Mouse (Mus musculus) natural killer cell, adult 2 months (primary cell): Measurements from ENCODE around the gene Dip2a.

Source experiments
- DNase-seq, 2 experiments: peaks; one replicate each; pipeline ENCODE4 v3.0.0; 2022; ENCODE audit warnings: low spot score in 2 of 2

The Dip2a gene

GRCm38 (mm10) chr10:76246601-76247000 is 98.5 kb downstream of the Dip2a start:
- no peak for DNase-seq

- no peak for DNase-seq
These were observed 100.0 kb downstream of the Dip2a start for GRCm38 (mm10) chr10:76245106-76245505.

DNA sequence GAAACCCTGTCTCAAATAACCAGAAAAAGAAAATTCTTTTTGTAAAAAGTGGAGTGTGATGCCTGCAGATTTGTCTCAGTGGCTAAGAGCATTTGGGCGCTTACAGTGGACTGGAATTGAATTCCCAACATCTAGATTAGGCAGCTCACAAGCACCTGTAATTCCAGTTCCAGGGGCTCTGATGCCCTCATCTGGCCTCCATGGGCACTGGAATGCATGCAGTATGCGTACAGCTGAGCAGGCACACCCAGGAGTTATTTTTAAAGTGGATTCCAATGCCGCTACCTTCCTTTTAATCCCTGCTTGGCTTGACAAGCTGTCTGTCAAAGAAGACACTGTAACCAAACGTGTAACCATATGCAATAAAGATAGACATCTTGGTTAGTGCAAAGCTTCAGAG is 105.7 kb downstream of the Dip2a start:
- no peak for DNase-seq

- DNase-seq, result peak; percentile 90 to 91
These were observed 107.5 kb downstream of the Dip2a start, which contains the start of gene Prmt2 for GRCm38 (mm10) chr10:76237341-76238225. TSS of gene Prmt2 (minus strand) at chr10:76237865.

DNA sequence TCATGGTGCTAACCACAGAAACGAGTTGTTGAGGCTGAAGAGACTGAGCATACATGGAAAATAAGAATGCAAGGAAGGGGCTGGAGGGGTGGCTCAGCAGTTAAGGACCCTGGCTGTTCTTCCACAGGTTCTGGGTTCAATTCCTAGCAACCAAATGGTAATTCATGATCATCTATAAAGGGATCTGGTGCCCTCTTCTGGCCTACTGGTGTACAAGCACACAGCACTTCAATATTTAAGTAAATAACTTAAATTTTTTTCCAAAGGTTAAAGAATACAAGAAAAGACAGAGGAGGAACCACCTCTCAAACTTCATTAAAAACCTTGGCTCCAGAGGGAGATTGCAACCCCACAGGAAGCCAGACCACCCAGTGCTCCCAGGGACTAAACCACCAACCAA is 115.5 kb downstream of the Dip2a start:
- no peak for DNase-seq

DNA sequence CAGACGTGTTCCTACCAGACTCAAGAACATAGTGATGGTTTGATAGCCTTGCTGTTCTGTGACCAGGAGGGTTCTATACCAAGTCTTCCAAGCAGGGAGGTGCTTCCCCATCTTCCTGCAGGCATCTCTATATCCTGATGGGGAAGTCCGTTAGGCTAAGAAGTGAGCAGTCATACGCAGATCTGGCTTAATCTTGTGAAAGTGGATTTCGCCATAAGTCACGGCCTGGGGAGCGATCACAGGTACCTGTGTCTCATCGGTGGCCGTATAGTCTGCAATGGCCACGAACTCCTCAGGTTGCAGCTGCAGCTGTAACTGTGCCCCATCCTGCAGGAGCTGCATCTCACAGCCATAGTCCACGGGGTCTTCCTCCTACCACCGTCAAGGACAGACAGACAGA is 119.1 kb downstream of the Dip2a start:
- no peak for DNase-seq

- DNase-seq, result no peak
These were observed 126.9 kb downstream of the Dip2a start for GRCm38 (mm10) chr10:76218240-76218639.

DNA sequence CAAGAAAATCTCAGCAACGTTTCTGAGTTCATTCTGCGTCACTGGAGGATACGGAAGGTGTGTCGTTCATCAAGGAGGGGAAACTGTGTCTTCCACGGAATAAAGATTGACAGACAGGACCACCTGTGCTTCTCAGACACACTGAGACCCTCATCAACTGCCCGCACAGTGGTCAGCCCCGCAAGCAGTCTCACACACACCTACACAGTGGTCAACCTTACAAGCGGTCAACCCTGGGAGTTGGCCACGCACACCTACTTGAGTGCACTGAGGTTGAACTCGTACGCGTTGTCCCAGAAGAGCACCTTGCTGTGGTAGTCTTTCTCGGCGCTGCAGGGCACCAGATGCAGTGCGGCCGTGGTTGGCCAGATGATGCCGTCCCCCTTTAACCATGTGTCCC is 128.0 kb downstream of the Dip2a start:
- DNase-seq, result no peak

DNA sequence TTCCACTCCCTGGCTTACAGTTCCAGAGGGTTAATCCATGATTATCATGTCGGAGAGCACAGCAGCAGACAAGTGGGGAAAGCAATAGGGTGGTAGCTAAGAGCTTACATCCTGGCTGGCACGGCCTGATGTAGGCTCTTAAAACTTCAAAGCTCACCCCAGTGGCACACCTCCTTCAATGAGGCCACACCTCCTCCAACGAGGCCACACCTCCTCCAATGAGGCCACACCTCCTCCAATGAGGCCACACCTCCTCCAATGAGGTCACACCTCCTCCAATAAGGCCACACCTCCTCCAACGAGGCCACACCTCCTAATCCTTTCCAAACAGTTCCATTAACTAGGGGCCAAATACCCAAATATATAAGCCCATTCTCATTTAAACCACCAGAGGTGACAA is 130.9 kb downstream of the Dip2a start:
- no peak for DNase-seq

- no peak for DNase-seq
These were observed 133.0 kb downstream of the Dip2a start for GRCm38 (mm10) chr10:76212121-76212520.

DNA sequence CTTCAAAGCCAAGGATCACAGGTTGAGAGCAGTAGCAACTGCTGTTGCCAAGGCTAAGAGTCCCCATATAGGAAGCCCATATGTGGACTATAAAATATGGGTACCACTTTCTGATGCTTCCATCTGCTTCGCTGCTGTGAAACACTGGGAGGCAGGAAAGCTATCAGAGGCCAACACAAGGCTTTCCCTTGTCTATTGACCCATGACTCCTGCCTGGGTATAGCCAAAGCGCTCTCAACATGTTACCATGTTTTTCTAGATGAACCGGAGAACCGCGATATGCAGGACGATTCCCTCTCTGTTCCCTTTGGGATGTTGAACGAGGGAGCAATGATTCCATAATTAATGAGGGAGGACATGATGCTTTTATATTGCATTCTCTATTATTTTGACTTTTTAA is 134.3 kb downstream of the Dip2a start:
- DNase-seq, result no peak
